Comparison of ENCODE assay signal across 22 mouse cellular contexts in genomic region chr1:35579392-35579791, GRCm38 (mm10).
A peak's percentile ranks its signal among the peaks of the same experiment; 100 is the strongest.
DNase-seq lines count a peak whose midpoint lies in the region; TF ChIP-seq lines count a peak whose summit lies in the region.
"Had no signal": no experiment of that assay in that cellular context is flagged by ENCODE, and none has a peak within 500 bp of the region (broad histone marks: within the 10 kb centered on the region; RNA-seq: fewer than 3 reads in every experiment).

No protein-coding gene starts in this region.

- H3K9me3 ChIP-seq in CH12.LX (replicated peaks; ENCODE audit: low read length) (no peaks in the 10 kb centered on the region), MEL (replicated peaks; ENCODE audit: insufficient read depth, low read length) (no peaks in the 10 kb centered on the region)
- H3K9me3 ChIP-seq: embryonic facial prominence, embryonic 13.5 days; forebrain, embryonic 13.5 days; forebrain, embryonic 15.5 days; G1E had no signal

- dilution Hi-C loops in CH12.LX (cut with MboI; ENCODE audit: extremely low pct_ligation_motif_present, extremely low pct_unique_long_range_greater_than_20kb, low sequenced_read_pairs), result no loop called here

- TF ChIP-seq EP300 in CH12.LX (IDR thresholded peaks at IDR 0.05; ENCODE audit: low read length) (no peak), MEL (IDR thresholded peaks at IDR 0.05; ENCODE audit: low read depth in 1 of 2, low read length in 2 of 2) (no peak)

- no peak for TF ChIP-seq CTCF in CH12.LX (conservative IDR thresholded peaks at IDR 0.05 in 1 of 2, IDR thresholded peaks at IDR 0.05 in 1 of 2; ENCODE audit: low read depth in 2 of 2, low read length in 2 of 2)
- TF ChIP-seq CTCF in MEL (IDR thresholded peaks at IDR 0.05 in 2 of 3, conservative IDR thresholded peaks at IDR 0.05 in 1 of 3; ENCODE audit: control insufficient read depth in 1 of 3, insufficient read depth in 1 of 3, low read depth in 2 of 3, low read length in 3 of 3, poor library complexity in 1 of 3, severe bottlenecking in 1 of 3), result no peak

- H3K4me2 ChIP-seq in CH12.LX (ENCODE audit: insufficient read depth, low read depth, poor library complexity, severe bottlenecking), result no peak overlapping the region
- H3K4me2 ChIP-seq: embryonic facial prominence, embryonic 13.5 days; forebrain, embryonic 13.5 days; forebrain, embryonic 15.5 days had no signal

- H3K4me1 ChIP-seq in CH12.LX (ENCODE audit: control insufficient read depth in 1 of 2, insufficient read depth in 2 of 2) (no peaks in the 10 kb centered on the region), MEL (ENCODE audit: control insufficient read depth in 1 of 2, insufficient read depth in 2 of 2, low read length in 2 of 2) (no peaks in the 10 kb centered on the region)
- H3K4me1 ChIP-seq: forebrain, embryonic 13.5 days; forebrain, embryonic 15.5 days had no signal

- H3K9ac ChIP-seq in CH12.LX (ENCODE audit: insufficient read depth, low read depth) (no peak overlapping the region), MEL (ENCODE audit: control insufficient read depth, low read depth, low read length, poor library complexity, severe bottlenecking) (no peak overlapping the region)
- H3K9ac ChIP-seq: embryonic facial prominence, embryonic 13.5 days; forebrain, embryonic 13.5 days; forebrain, embryonic 15.5 days; forebrain, postnatal 0 days had no signal

- H3K36me3 ChIP-seq in CH12.LX (replicated peaks in 1 of 2; ENCODE audit: control insufficient read depth in 1 of 2, insufficient read depth in 1 of 2, low read length in 1 of 2) (no peaks in the 10 kb centered on the region), MEL (ENCODE audit: control insufficient read depth in 1 of 2, insufficient read depth in 2 of 2, low read length in 2 of 2) (no peaks in the 10 kb centered on the region)
- H3K36me3 ChIP-seq: embryonic facial prominence, embryonic 13.5 days; forebrain, embryonic 15.5 days; G1E had no signal

- TF ChIP-seq POLR2A in CH12.LX (IDR thresholded peaks at IDR 0.05; ENCODE audit: low read depth, low read length) (no peak), MEL (IDR thresholded peaks at IDR 0.05; ENCODE audit: control insufficient read depth in 1 of 2, insufficient read depth in 1 of 2, low read depth in 1 of 2, low read length in 2 of 2, poor library complexity in 1 of 2) (no peak)

- H3K79me2 ChIP-seq in CH12.LX (replicated peaks; ENCODE audit: control insufficient read depth, extremely low read depth, insufficient read depth, poor library complexity, severe bottlenecking) (no peaks in the 10 kb centered on the region), MEL (ENCODE audit: control insufficient read depth, insufficient read depth, low read length, poor library complexity) (no peaks in the 10 kb centered on the region)

- in situ Hi-C loops in CH12.LX (cut with MboI; ENCODE audit: low pct_ligation_motif_present, low pct_unique_long_range_greater_than_20kb, low sequenced_read_pairs), result no loop called here

- H3K27me3 ChIP-seq in CH12.LX (replicated peaks) (no peaks in the 10 kb centered on the region), MEL (ENCODE audit: control insufficient read depth in 1 of 2, insufficient read depth in 2 of 2, low read length in 2 of 2) (no peaks in the 10 kb centered on the region)
- H3K27me3 ChIP-seq: embryonic facial prominence, embryonic 13.5 days; forebrain, embryonic 13.5 days; forebrain, embryonic 15.5 days had no signal

- no peak for TF ChIP-seq RAD21 in CH12.LX (IDR thresholded peaks at IDR 0.05; ENCODE audit: low read depth, low read length)
- no peak for TF ChIP-seq RAD21 in MEL (IDR thresholded peaks at IDR 0.05; ENCODE audit: low read depth, low read length)

- DNase-seq in embryo, embryonic 11 days, result peak; percentile 9
- no peak for DNase-seq in embryo, embryonic 9.5 days (ENCODE audit: extremely low spot score)
- DNase-seq in CD4-positive helper T cell, adult 2 months (ENCODE audit: low read depth, low spot score), result peak; percentile 2
- no peak for DNase-seq in CH12.LX (ENCODE audit: extremely low read depth)
- no peak for DNase-seq in MEL (ENCODE audit: low read depth, low spot score)
- no peak for DNase-seq in layer of hippocampus, postnatal 36 days
- DNase-seq in adrenal gland, adult 18-20 months (ENCODE audit: low spot score in 2 of 2), result no peak
- no peak for DNase-seq in kidney, postnatal 36 days
- DNase-seq: adrenal gland, adult 8-10 months; adrenal gland, postnatal 14 days; adrenal gland, postnatal 36 days; cerebellum, adult 11 months; cerebellum, adult 18-20 months; cerebellum, adult 8-10 months; cerebellum, adult 9-11 months; cerebellum, postnatal 14 days; cerebellum, postnatal 36 days; forebrain, postnatal 0 days had no signal

- H3K4me3 ChIP-seq in CH12.LX (replicated peaks in 1 of 3; ENCODE audit: low read depth in 2 of 3, low read length in 2 of 3, poor library complexity in 1 of 3) (no peak overlapping the region), MEL (ENCODE audit: control insufficient read depth in 1 of 2, insufficient read depth in 1 of 2, low read depth in 2 of 2, low read length in 2 of 2) (no peak overlapping the region)
- H3K4me3 ChIP-seq: embryonic facial prominence, embryonic 13.5 days; forebrain, embryonic 13.5 days; forebrain, embryonic 15.5 days had no signal

- H3K27ac ChIP-seq in CH12.LX (ENCODE audit: insufficient read depth, low read depth), result no peak overlapping the region
- no peak overlapping the region for H3K27ac ChIP-seq in MEL (ENCODE audit: control insufficient read depth, low read depth, low read length)
- H3K27ac ChIP-seq: embryonic facial prominence, embryonic 13.5 days; forebrain, embryonic 13.5 days; forebrain, embryonic 15.5 days had no signal

TF ChIP-seq in CH12.LX, 34 proteins besides CTCF, POLR2A, EP300 and RAD21:
- TF ChIP-seq KAT2A (IDR thresholded peaks at IDR 0.05; ENCODE audit: insufficient replicate concordance, low read length), result no peak
- peak; percentile 98 for TF ChIP-seq MAFK (IDR thresholded peaks at IDR 0.05; ENCODE audit: insufficient replicate concordance, low read length)
- TF ChIP-seq ZNF384 (IDR thresholded peaks at IDR 0.05; ENCODE audit: low read depth, low read length), result no peak
- no peak for TF ChIP-seq ETS1 (conservative IDR thresholded peaks at IDR 0.05; ENCODE audit: low read depth, low read length)

TF ChIP-seq in MEL, 35 proteins besides CTCF, POLR2A, EP300 and RAD21:
- TF ChIP-seq NRF1 (IDR thresholded peaks at IDR 0.05; ENCODE audit: insufficient read depth, low read depth, low read length, poor library complexity, severe bottlenecking), result no peak
- peak; percentile 77 for TF ChIP-seq MAFK (IDR thresholded peaks at IDR 0.05; ENCODE audit: borderline replicate concordance, low read depth, low read length)

Comparison
In these comparisons a context has a peak if more than half of its experiments do, and no peak if none do; other contexts are left out.
1. DNase-seq: peak in embryo, embryonic 11 days (single experiment) and CD4-positive helper T cell, adult 2 months (single experiment); none in embryo, embryonic 9.5 days (single experiment), CH12.LX (single experiment), MEL (single experiment), layer of hippocampus, postnatal 36 days (0 of 2), adrenal gland, adult 18-20 months (0 of 2) and kidney, postnatal 36 days (0 of 2).